Mouse (Mus musculus) adrenal gland, adult 8-10 months (tissue): ENCODE measurements around the gene Dnm1. TPM values are rescaled to one million over a fixed set of nuclear protein-coding genes. Genes with fewer than 3 reads are reported as not detected.
A peak's percentile ranks its signal among the peaks of the same experiment; 100 is the strongest.
"Not testable (repeated sequence)": the region's sequence is repeated elsewhere in the genome, so short reads cannot be mapped to it uniquely, and the experiment has no call there.

Experiments used
- DNase-seq: peaks from one replicate; pipeline ENCODE4 v3.0.0; 2022
- total RNA-seq, 4 experiments: library from RNA; stranded (reverse); gene quantifications; 2 replicates each; pipeline ENCODE4 v1.2.4; 2022

Gene Dnm1
- total RNA-seq = 10 to 100 TPM; 23.2 to 50.0 (median 34.4) TPM

DNA sequence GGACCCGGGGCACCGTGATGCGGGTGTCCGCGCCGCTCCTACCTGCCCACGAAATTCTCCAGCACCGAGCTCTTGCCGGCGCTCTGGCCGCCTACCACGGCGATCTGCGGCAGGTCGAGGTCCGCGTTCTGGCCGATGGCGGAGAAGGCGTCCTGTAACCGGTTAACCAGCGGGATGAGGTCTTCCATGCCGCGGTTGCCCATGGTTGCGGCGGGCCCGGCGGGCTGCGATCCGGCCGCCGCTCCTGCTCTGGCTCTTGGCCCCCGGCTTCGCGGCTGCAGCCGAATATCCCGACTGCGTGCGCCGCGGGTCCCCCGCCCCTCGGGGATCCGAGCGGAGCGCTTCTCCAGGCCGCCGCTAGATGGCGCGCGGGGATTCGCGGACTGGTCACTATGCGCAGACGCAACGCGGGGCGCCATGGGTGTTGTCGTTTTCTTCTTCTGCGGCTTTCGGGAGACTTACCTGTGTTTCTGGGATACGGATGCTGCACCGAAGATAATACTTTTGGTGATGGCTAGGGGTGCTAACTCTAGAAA is at the start of gene Dnm1:
Gene Dnm1, minus strand, starts transcription at position 332 of the 536 bp plus-strand sequence.
- DNase-seq = peak; percentile 71

DNA sequence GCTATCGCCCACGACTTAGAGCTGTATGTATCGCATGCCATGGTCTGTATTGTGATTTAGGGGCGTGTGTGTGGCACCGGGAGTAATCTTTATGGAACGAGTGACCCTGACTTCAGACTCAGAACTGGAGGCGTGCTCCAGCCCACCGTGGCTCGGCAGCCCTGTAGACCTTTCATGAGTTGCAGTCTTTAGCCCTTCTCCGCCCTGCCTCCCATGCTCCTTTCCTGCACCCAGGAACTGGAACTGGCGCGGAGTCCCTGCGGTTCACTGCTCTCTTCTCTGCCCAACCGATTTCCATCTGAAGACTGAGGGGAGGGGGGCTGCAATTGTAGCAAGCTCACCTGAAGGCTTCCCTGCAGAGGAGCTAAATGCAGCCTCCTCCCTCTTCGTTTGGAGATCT is 43.6 kb upstream of the Dnm1 start:
- DNase-seq = no peak

DNA sequence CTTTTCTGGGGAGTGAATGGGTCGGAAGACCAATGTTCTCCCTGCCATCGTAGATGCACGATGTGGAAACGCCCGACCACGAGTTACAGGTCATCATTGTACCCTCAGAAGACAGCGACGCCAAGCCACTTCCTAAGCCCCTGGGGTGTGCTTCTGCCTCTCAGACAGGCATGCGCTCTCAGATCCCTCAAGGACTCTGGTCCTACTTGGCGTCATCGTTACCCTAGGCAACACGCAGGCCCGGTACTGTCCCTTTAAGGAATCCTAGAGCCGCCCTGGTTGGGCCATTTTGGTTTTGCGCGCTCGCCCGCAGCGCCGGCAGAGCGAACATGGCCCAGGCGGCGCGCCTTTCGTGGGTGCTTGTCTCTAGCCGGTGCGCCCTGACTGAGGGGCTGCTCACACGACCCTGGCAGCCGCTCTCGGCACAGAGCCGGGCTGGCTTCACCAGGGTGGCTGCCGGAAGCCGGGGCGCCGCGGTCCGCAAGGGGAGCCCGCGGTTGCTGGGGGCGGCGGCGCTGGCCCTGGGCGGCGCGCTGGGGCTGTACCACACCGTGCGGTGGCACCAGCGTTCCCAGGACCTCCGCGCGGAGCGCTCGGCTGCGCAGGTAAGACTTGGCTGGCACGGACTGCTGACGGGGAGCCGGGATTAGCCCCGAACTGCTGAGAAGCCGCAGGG is 42.9 kb upstream of the Dnm1 start:
- DNase-seq = peak; percentile 91

DNA sequence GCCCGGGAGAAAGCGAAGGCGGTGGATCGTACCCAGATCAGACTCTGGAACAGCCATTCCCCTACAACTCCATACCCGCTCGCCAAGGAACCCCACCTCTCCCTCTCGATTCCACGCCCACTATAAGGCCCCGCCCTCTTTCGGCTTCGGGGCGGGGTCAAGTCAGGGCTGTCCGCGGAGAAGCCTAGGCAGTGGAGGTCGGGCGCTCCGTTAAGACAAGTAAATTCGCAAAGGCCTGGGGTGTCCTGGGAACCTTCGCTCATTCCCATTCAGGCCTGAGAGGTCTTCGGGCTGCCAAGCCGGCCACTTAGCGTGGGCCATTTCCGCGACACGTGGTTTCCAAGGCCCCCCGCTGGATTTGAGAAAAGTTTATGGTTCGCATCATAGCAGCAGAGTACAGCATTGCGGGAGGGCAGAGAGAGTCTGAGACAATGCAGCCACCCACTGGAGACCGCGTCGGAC is 42.4 kb upstream of the Dnm1 start, which contains the start of gene Ptges2:
Gene Ptges2, plus strand, starts transcription at position 413 of the 462 bp plus-strand sequence.
- DNase-seq = peak; percentile 88

DNA sequence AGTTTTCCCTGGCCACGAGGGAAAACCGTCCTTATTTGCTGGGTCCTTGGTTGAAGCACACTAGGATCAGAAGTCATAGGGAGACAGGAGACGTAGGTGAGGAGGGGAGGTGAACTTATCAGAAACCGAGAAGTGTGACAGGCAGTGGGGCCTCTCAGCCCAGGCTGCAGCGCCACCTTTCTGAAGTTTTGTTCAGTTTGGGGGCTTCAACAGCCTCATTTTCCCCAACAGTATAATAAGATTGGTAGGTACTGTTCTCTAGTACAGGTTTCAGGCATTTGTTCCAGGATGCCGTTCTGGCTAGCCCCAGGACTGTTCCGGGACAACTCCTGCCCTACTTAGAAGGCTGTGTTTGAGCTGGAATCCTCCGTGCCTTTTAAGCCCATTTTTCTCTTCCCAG is 41.8 kb upstream of the Dnm1 start:
- DNase-seq = no peak

DNA sequence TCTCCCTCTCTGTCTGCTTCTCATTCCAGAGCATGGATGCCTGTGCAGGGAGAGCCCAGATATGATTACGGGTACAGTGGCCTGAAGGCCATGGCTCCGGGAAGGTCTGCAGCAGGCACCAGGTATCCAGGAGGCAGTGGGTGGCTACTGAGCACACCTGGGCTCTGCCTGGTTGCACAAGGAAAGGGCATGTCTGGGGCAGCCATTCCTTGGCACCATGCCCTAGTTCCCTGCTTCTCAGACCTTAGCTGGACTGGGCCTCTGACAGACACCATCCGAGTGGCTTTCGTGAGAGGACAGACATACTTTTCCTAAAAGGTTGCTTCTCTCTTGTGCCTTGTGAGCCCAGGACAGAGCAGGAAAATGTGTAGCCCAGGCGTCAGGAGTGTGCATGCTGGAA is 38.9 kb upstream of the Dnm1 start:
- DNase-seq = no peak

DNA sequence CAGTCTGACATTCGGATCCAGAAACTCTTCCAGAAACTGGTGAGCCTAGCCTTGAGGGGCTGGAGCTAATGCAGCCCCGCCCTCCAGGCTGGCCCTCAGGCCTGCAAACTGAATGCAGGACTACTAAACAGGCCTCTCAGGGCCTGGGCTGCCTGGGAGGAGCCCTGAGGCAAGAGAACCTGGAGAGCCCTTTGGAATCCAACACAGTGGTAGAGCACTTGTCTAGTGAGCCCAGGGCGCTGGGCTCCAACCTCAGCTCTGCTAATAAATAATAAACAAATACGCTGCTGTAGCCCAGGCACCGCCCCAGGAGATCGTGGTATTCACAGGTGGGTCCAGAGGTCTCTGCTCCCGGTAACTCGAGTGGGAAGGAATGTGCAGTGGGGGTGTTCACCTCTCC is 37.7 kb upstream of the Dnm1 start:
- DNase-seq = no peak

DNA sequence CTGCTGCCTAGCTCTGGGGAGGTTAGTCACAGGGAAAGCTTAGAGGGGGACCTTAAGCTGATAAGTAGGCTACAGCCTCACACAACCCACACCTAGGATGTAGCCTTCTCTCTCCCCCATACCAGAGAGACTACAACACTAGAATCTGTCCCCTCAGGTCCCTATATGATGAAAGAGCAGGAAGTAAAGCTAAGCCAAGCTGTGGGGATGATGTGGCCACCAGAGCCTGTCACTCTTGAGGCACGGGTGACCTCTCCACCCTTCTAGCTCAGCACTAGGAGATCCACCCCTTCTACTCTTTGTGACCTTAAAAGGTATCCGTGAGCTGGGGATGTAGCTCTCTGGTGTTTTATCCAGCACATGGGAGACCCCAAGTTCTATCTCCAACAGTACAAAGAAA is 36.0 kb upstream of the Dnm1 start:
- no peak for DNase-seq

DNA sequence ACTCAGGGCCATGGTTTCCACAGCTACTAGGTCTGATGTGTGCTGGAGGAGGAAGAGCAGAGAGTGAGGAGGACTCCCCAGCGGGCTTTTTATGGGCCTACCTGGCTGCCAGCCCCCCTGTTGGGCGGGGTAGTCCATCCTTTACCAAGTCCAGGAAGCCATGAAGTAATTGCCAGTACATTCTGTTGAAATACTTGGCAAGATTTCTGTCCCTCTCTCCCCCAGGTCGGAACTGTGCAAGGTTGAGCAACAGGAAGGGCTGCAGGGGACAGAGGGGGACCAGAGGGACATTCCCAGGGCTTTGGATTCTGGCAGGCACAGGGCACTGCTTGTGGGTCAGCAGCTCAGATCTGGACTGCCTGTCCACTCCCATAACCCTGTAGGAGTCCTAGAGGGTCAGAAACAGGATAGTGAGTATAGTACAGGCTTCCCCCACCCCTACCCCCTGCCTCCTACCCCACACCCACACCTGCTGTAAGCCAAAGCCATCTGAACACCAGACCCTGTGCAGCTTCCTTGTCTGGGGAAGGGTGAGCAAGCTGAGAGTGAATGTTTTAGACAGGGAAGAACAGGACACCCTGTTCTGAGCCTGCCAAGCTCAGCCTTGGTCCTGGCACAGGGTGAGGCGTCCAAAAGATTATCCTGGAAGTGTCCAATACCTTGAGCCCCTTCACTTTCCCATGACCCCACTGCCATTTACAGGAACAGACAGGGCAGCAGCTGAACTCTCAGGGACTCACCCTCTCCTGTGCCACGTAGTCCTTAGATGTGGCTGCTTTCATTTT is 34.8 kb upstream of the Dnm1 start, which contains the start of gene Lcn2:
Gene Lcn2, minus strand, starts transcription at position 547 of the 785 bp plus-strand sequence.
- no peak for DNase-seq

DNA sequence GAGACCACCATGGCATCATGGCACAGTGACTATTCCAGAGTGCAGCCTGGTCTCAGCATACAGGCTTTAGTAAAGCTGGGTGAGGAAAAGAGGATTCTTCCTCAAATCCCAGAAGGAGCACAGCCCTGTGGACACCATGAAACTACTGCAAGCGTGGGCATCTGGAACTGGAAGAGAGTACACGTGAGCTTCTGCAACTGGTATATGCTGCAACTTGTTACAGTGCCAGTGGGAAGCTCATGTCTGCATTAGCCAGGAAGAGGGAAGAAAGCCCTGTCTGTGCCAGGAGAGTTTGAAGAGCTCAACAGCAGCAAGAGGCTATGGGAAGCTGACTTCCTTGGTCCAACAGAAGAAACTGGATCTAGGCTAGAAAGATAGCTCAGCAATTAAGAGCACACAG is 29.6 kb upstream of the Dnm1 start:
- no peak for DNase-seq

DNA sequence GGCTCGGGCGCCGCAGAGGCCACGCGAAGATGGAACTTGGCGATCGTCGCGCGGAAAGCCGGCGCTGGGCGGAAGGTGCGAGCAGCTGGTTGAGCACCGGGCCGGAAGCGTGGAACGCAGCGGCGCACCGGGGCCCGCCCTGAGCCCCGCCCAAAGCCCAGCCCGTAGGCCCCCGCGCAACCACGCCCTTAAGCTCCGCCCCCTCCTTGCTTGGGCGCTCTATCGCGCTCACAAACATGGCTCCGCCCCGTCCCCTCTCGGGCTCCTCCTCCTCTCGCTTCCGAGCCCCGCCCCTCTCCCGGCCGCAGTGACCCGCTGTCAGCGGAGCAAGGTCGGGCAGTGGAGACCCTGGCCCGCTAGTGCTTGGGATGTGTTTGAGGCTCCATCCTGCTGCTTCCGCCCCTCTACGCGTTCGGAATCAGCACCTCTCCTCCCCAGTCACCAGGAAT is 28.7 kb upstream of the Dnm1 start, which contains the start of gene 1110008P14Rik:
Gene 1110008P14Rik, minus strand, starts transcription at position 164 of the 449 bp plus-strand sequence.
- peak; percentile 93 for DNase-seq

DNA sequence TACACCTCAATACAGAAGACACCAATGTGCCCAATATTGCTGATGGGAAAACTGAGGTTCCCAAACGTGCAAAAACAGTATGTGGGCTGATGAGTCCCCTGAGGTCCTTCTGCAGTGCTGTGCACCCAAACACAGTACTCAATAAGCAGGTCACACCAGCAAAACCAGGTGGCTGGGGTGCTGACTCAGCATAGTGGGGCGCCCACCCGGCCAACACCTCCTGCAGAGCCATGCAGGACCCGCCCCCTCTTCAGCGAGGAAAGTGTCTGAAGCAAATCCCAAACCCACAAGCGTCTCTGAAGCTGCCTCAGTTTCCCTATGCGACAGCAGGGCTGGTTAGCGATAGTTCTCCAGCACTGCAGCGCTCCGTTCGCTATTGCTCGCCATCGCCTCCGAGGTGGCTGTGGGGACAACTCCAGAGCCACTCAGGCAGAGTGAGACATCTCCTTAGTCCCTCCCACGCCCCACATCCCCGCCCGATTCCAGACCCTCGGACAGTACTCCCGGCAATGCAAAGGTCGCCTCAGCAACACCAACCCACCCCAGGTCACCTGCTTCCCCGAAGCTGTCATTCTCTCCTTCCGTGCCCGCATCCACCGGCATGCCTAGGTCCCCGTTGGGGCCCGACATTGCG is 28.1 kb upstream of the Dnm1 start:
- no peak for DNase-seq

DNA sequence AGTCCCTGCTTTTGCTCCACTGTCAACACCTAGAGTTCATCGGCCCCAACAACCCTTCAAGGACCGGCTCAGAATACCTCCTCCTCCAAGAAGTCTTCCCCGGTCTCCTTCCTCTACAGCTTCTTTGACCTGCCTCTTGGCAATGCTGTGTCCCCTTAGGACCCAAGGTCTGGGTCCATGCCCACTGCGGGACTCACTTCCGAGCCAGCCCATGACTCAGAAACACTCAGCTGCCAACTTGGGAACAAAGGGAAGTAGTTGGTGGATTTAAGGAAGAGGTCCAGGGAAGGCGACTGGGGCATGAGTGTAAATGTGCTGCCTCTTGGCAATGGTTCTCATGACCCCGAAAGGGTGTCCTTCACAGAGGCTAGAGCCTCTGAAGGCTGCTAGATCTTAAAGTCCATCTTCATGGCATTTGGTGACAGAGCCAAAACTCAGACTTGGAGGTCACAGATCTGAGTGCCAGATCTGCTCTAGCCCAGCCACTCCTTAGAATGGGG is 26.9 kb upstream of the Dnm1 start:
- DNase-seq = peak; percentile 80

DNA sequence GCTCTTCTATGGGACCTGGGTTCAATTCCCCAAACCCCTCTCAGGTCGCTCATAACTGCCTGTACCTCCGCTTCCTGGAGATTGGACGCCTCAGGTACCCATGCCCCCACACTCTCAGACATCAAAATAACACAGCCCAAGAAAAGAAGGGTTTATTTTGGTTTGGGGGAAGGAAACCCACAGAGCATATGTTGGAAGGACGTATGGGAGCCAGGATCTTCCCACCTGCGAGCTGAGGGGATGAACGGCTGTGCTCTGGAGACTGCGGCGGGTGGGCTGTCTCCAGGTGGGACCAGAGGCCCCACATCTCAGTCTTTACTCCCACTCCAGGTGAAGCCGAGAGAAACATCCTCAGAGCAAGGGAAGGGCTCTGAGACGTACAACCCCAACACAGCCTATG is 23.8 kb upstream of the Dnm1 start:
- DNase-seq = no peak

DNA sequence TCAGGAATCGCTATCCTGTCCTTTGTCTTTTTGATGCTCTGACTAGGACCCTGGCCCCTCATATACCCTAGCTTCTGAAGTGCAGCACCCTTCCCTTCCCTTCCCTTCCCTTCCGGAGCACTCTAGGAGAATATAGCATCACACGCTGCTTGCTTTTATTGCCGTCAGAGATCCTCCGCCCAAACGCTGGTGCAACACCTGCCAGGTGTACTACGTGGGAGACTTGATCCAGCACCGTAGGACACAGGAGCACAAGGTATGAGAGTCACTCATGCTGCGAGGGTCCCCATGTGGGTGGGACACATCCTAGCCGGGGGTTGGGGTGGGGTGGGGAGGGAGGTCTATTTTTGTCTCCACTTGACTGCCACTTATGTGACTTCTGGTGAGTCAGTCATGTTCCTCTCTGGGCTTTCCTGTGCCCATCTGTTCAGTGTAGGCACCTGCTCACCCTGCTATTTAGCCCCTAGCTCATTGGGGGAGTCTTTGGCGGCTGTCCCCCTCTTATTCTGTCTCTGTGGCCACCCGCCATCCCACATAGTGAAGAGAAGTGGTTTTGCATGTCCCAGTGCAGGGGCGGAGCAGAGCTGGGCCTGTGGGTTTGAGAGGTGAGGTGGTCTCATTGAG is 22.3 kb upstream of the Dnm1 start:
- no peak for DNase-seq

DNA sequence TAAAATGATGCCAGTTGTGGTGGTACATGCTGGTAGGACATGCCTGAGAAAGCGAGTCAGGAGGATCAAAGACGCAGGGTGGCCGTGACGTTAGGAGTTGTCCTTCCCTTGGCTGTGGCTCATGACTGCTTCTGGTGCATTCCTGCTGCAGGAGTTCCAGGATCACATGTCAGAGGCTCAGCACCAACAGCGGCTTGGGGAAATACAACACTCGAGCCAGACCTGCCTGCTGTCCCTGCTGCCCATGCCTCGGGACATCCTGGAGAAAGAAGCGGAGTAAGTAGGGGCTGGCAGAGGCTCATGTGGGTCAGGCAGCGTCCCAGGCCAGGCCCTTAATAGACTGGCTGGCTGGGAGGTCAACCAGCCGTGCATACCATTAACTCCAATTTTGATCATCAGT is 21.1 kb upstream of the Dnm1 start:
- DNase-seq = no peak

DNA sequence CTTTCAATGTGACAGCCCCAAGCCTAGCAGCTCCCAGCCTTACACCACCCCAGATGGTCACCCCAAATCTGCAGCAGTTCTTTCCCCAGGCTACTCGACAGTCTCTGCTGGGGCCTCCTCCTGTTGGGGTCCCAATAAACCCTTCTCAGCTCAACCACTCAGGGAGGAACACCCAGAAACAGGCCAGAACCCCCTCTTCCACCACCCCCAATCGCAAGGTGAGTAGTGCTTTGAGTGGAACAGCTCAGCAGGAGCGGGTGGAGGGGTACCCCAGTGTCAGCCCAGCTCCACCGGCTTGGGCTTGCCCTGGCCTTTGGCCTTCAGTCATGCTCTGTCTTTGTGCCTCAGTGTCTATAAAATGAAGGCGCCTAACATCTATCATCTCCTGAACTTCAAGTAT is 14.2 kb upstream of the Dnm1 start:
- no peak for DNase-seq

DNA sequence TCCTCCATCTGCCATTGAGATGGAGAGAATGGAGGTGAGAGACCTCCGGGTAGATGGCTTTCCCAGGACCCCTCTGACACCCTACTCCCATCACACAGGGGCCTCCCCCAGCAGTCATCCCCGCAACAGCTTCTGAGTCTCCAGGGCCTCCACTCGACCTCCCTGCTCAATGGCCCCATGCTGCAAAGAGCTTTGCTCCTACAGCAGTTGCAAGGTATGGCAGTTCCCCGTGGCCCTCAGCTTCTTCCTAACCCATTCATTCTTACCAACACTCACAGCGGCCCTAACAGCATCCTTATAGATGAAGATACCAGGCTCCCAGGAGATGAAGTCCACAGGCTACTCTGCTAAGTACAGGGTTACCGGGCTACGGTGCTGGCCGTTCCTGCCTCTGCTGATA is 11.0 kb upstream of the Dnm1 start:
- DNase-seq = no peak

DNA sequence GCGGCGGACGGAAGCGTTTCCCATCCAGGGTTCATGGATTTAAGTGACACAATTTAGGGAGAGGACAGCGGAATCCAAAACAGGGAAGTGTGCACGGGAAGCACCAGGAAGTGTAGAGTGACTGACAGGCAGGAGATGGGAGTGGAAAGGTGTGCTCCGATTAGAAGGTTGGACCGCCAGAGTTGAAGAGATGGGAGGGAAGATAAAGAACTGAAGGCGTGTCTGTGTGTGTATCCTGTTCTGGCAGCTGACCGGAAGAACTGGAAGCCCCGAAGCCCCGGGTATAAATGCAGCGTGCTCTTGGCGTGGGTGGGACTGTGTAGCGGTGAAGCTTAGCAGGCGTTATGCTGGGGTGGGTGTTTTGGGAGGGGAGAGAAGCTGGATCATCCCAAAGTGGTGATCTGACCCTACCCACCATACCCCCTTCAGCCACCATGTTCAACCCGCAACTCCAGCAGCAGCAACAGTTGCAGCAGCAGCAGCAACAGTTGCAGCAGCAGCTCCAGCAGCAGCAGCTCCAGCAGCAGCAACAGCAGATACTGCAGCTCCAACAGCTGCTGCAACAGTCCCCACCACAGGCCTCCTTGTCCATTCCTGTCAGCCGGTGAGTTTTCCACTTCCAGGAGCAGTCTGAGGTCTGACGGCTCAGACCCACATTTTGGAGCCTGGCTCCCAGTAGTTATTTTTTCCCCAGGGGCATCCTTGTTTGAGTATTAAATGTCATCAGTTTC is 10.4 kb upstream of the Dnm1 start:
- no peak for DNase-seq

DNA sequence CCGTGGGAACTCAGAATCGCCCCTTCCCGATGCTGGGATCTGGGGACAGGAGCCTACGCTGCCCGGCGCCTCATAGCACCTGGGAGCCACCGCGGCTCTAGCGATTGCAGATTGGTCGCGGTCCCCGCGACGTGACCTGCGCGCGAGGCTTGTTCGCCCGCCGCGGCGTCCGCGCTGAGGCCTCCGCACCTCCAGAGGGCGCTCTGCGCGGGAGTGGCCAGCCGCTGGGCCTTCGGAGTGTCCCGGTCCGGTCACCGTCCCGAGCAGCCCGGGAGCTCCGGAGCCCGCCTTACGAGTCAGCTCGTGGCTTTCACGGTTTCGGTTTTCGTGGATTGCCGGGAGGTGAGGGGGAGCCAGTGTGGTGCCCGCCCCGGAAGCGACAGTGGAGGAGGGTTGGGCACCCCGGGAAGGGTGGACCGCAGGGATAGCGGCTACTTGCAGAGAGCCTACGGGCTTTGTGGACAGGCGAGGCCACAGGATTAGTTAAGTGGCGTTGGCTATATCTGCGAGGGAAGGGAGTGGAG is 9.7 kb upstream of the Dnm1 start:
- peak; percentile 90 for DNase-seq

DNA sequence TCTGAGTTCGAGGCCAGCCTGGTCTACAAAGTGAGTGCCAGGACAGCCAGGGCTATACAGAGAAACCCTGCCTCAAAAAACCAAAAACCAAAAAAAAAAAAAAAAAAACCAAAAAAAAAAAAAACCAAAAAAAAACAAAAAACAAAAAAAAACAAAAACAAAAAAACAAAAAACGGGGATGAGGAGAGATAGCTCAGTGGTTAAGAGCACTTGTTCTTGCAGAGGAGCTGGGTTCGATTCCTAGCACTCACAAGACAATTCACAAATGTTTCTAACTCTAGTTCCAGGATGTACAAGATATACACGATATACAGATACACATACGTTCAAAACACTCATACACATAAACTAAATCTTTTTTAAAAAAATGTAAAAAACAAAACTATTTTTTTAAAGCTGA is 9.1 kb upstream of the Dnm1 start:
- not testable (repeated sequence) for DNase-seq
